Mouse (Mus musculus) thymus, postnatal 4 days (tissue): ENCODE data around the gene Sorbs1.

ENCODE experiments used
- DNase-seq: peaks from one replicate; pipeline ENCODE4 v3.0.0; 2021

The Sorbs1 gene

DNA sequence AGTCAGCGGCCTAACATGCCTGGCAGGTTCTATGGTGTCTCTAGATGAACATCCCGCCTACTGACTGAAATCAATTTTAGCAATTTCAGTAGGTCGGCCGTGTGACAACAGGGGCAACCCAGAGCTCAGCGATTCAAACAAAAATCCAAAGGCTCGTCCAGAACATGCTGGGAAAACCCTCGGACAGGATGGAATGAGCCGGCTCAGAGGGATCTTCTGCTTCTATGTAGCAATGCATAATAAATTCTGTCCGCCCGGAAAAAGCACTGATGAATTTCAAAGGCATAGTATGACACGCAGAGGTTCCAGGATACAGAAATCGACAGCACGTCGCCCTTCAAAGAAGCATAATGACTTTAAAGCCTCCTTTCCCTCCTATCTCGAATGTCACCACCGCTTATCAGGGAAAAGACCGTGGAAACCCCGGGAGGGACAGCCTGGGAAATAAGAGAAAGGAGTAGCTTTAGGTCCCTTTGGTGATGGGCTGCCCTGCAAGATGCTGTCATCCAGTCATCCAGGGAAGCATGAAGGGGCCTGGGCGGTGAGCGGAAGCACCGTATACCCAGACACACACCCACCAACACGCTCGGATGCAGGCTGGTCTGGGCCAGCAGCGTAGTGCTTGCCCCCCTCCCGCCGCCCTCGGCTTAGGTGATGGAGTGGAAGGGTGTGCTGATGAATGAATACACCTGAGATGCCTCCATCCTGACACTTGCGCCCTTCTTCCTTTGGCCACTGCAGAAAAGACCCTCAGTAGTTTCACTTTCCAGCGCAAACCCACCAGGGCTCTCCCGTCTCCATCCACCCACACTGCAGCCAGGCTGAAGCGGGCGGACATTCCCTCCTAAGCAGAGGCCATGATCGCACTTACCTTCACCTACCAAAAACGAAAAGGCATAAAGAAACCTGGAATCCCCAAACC is 818 bp downstream of the Sorbs1 start:
- DNase-seq, result peak; percentile 69

DNA sequence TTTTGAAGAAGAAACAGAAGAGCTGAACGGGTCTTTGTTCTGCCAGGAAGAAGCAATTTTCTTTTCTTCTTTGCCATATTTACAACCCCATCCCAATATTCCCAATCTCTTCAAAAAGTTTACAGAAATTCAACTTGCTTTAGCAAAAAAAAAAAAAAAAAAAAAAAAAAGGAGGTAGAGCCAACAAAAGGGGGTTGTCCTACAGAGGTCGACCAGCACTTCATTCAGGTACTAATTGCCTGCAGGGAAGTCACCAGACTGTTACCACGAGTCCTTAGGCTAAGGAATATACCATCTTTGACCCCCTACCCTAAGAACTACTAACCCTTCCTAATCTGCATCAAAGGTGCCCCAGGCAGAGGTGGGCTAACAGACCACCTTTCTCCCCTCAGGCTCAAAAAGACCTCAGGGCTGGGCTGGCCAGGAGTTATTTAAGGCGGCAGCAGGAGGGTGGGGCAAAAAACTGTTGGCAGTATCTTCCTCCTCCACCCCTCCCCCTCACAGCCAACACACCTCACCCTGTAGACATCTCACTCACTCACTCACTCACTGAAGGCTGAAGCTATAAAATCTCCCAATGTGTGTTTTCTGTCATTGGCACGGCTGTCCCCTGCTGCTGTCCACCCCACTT is 1.8 kb downstream of the Sorbs1 start:
- peak; percentile 22 for DNase-seq

DNA sequence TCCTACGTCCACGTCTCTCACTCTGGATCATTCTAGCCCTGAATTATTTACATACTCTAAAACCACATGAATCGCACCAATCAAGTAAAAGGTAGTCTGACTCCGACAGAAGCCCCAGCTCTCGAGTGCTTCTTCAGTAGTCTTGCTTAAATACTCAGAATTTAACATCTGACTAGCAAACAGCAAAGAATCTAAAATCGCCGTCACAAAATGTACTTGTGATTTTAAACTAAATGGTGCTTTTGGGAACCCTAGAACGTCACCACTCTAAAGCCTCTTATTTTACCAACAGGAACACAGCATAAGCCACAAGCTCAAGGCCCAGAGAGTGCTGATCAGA is 2.5 kb downstream of the Sorbs1 start:
- no peak for DNase-seq

DNA sequence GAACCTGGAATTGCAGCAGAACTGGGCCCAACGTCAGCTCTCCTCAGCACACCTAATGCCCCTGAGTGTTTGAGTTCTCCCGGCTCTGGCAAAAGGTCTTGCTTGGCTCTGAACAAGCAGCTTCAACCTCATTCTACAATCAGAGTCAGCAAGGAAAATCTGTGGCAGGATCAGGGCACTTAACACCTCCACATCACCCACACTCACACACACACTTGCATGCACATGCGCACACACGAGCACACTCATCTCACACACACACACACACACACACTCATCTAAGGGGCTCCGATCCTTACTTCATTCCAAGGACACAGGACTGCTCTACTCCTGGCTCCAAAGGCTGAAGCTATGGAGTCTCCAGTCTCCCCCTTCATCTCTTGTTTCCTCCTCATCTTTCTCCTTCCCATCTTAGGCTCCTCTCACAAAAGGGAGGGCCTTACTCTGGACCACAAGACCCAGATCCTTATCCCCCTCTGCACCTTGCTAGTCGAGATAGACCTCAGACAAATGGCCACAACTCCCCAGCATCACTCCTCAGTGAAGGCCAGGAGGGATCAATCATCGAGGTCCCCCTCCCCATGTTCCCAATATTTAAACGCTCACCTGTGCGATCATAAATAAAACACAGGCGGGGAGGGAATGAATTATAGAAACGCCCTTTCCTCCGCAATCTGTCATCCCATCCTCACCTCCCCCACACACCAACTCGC is 3.0 kb downstream of the Sorbs1 start:
- DNase-seq, result no peak

DNA sequence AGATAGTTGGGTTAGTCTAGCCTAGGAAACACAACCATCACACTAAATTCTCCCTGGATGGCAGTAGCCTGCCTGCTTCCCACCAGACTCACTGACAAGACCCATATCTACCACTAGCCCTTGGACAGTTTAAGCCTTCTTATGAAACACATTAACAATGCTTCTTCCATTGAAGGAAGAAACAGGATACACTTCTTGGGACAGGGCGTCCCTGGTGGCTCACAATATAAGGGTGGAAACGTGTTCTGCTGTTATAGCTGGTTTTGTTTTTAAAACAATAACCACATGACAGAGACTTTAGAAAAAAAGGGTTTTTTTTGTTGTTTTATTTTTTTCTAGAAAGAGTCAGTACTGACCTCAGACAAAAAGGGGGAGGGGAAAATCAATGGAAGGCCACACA is 4.3 kb downstream of the Sorbs1 start:
- no peak for DNase-seq

DNA sequence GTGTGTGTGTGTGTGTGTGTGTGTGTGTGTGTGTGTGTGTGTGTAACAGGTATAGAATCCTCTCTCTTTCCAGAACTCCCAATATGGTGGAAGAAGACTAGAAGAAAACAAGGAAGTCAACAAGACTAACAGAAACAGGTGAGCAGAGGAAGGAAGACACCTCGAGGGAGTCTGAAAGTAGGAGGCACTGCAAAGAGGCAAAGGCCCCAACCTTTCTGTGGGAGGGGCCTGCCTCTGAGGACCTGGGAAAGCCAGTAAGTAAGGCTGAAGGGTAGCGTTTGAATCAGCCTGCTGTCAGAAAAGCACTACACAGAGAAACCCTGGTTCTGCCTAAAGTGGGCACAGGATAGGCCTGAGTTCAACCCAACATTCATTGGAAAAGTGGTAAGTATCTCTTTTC is 4.7 kb downstream of the Sorbs1 start:
- peak; percentile 32 for DNase-seq

DNA sequence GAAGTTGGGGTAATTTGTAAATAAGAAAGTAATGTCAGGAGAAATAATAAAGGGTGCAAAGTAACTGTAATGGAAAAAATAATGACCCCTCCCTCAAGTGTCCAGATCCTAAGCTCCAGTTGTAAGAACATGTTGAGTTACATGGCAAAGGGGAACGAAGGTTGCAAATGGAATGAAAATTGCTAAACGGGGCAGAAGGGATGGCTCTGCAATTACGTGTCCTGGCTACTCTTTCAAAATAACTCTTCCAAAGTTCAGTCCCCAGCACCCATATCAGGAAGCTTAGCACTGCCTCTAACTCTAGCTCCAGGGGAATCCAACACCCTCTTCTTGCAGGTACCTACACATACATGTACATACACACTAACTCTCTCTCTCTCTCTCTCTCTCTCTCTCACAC is 6.6 kb downstream of the Sorbs1 start:
- DNase-seq, result no peak

DNA sequence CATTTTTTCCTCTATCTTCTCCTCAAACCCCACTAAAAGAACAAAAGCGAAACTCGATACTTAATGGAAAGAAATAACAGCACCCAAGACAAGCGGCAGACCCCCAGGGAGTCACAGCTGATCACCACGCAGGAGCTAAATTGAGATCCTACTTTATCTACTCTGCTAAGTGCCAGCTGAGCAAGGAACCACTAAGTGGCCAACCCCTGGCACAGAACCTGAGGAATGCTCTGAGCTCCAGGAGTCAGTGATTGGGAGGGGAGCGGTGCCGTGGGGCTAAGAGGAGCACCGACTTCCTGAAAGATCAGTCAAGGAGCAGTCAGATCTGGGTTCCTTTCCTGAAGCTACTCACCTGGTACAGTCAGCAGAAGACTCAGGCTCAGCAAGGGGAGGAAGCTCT is 9.2 kb downstream of the Sorbs1 start:
- DNase-seq, result no peak

DNA sequence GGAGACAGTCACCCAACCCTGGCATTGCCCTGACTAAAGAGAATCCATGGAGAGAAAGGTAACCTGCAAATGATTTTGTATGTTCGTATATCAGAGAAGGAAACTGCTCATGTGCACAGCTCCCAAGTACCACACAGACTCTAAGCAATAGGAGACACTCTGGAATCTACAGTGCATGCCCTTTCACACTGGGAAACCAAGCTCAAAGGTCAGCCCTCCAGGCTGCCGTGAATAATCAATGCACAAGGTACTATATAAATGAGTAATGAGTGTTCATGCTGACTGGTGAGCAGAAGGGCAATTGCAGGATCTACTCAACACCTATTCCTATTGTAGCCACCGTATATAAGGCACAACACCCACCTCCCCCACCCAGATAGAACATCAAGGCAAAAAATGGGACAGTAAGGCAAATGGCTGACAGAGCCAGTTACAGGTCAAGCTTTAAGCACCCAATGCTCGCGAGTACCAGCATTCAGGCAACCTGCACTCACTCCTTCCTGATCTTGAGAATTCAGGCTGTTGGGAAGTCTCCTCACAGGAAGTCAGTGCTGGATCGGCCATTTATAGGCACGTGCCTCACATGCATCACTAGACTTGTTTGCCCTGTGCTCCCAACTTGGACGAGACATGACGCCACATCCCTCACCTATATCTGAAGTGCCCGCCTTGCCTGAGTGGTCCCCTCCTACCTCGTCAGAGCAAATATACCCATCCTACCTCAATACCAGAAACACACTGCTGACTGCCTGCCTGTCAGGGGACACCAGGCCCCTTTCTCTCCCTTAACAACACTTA is 13.4 kb downstream of the Sorbs1 start:
- DNase-seq, result no peak

DNA sequence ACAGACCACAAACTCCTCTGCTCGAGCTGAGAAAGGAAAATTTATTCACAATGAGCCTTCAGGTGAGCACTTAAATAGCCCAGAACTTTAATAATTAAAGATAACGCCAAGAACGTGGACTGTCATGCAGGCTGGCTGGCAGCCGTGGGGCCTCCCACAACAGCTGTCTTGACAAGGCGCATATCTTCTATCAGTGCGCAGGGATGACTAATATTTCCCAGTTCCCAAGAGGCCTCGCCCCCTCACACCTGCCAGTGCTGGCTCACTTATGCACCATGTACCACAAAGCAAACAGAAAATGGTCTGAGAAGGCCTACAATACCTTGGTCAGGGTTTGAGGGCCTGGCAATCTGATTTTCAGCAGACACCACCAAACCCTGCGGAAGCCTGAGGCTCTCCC is 14.4 kb downstream of the Sorbs1 start:
- DNase-seq, result no peak

DNA sequence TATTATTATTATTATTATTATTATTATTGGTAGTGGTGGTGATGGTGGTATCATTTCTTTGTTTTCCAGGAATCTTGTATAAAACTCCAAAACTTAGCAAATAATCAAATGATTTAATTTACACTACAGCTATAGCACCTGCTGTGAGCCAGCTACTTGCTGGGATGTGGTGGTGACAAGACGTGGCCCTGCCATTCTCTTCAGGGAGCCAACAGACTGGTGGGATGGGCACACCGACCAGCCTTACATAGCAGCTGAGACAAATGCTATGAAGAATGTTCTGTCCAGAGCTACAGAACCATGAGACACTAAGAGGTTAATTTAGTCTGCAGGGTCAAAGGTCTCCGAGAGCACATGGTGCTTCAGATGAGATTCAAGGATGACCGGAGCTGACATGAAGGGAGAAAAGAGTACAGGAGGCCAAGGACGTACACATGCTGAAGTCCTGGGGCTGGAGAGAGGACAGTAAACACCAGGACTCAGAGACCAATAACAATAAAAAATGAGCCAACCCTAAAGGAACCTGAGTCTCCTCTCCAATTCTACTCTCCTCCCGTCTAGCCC is 15.3 kb downstream of the Sorbs1 start:
- no peak for DNase-seq

DNA sequence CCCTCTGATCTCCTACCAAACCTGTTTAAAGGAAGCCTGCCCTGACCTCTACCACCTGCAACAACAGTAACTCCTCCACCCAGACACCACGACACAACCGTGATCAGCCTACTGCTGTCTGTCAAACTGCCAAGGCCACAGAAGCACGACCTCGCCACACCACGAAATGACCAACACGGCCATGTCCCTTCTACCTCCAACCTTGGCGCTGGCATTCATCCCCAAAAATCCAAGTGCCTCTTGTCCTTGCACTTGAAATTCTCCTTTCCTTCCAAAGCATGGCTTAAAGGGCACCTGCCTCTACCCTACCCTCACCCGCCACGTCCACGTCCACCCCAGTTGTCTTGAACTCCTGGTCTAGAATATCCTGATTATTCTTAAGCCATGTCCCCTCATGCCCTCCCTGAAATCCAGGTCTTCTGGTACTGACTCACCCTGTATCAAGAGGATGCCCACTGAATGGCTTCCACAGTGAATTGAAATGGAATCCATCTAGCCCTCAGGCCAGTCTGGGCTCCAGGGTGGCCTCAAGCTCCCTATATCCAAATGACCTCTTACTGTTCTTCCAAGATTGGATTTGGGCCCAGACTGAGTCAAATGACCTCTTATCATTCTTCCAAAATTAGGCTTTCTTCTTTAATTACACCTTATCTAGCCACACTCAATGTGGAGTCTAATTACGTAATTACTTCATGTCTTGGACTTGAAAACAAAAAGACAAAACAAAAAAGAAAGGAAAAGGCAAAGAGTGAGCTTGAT is 16.9 kb downstream of the Sorbs1 start:
- DNase-seq, result no peak

DNA sequence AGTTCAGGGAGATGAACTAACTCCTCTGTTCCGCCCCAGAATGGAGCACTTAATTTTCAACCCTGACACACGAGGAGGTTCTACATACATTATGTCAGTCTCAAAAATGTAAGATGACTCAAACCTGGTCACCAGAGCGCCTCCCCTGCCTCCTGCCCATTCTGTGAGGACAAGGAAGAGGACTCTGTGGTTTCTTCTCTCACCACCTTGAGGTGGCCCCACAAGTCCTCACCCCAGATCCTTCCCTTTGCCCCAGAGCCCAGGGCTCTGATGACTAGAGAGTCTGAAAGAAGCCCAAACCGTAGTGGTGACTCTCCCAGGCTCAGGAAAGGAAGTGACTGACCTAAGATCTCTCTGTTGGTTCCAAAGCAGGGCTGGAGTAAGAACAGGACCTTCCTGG is 17.5 kb downstream of the Sorbs1 start:
- DNase-seq, result no peak

DNA sequence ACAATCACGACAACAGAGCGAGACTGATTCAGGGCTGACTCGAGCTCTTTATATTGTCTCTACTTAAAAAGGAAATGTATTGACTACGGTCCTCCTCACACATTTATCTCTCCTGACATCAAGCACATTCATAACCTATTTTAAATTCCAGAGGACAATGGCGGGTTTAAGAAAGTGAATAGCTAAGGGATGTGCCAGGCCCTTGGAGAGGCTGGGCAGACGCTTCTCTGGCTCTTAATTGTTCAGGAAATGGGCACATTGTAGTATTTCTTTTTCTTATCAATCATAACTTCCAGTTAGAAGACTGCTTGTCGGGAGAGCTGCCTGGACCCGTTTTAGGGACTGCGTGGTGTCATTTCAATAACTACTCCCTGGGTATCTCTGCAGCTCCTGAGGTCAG is 20.7 kb downstream of the Sorbs1 start:
- no peak for DNase-seq

DNA sequence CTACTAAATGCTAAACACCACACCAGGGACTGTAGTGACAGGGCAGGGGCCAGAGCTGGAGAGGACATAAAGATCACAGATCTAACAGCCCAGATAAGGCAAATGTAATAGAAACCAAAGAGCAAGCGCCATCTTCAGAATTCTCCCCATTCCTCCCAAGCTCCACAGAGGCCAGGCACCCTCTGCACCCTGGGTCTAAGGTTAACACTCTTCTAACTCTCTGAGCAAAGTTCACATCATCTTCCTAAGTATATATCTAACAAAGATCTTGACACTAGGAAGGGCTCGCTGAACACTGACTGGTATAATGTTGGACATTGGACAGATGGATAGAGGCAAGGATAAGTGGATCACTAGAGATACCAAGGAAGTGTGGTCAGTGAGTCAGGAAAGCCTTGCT is 22.1 kb downstream of the Sorbs1 start:
- DNase-seq, result no peak

DNA sequence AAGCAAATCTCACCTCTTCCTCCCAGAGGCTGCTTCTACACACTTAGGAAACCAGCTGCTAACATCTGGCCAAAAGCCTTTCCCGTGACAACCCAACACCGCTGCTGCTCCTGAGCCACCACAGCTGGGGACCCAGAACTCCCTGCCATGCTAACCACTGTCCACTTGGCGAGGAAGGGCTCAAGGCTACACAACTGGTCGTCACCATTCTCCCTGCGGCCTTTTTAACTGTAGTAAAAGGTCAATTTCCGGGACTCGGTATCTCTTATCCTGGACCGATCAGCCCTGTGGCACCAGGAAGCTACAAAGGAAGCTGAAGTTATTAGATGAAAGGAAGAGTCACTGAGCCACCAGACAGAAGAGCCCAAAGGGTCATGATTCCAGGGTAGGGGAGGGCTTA is 22.8 kb downstream of the Sorbs1 start:
- no peak for DNase-seq

DNA sequence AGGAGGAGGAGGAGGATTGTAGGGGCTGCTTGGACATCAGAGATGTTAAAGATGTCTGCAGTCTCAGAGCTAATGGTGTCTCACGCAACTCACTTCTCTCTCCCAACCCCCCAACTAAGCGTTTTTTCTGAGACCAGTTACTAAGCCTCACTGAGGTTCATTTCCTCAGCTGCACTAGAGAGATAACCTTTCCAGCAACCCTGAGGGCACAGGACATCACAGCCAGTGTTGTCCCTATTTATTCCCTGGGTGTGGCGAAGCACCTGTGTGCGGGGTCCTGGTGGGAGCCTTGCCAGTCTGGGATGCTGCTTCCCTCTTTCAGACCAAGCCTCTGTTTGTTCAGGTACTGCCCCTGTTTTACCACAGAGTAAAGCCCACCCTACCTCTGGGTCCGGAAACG is 23.9 kb downstream of the Sorbs1 start:
- DNase-seq, result no peak

DNA sequence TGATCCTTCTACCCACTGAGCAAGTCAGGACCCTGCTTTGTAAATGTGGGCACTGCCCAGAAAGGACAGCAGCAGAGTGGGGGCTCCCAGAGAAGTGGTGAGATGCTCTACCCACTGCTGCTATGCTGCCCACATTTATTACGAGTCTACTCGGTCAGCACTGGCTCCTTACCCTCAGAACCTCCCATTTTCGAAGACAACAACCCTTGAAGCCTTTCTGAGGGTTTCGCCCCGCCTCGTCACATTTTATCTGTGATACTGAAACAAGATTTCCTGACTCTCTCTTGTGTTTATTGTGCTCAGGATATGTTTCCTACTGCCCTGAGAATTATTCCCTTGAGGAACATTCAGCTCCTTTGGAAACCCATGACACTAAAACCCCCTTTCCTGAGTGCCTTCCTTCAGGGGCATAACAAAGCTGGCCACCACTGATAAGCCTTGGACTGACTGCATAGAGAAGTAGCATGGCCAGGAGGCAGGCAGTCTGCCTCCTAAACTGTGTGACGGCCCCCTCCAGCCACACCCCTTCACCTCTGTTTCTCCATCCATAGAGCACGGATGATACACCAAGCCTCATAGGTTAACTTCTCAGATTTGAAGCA is 24.6 kb downstream of the Sorbs1 start:
- no peak for DNase-seq

DNA sequence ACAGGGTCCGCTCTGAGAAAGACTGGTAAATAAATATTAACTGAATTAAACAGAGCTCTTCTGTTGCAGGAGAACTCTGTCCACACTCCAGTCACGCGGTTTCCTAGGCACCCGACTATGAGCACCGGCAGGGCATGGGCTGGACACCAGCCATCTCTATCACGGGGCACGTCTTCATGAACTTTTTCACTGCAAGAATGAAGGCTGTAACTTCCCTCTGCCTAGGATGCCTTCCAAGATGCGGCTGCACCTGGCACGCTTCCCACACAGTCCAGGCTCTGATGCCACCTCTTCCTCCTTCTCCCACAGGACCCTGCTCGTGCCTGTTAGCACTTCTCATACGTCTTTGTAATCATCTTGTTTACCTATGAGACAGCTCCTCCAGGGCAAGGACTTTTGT is 26.0 kb downstream of the Sorbs1 start:
- DNase-seq, result no peak

DNA sequence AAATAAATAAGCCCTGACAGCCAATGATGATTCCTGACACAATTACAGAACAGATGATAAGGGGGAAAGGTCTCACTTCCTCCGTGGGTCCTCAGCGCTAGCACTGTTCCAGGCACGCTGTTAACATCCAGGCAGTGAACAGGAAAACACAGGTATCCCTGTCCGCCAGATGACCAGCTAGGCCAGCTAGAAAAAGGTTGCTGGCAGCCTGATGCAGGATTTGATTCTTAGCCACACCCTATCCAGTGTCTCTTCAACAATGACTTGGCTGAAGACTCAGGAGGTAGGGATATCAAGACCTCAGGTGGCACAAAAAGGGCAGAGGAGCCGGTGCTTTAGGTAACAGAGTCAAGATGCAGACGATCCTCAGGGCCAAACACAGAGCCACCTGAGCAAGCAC is 32.5 kb downstream of the Sorbs1 start:
- no peak for DNase-seq

DNA sequence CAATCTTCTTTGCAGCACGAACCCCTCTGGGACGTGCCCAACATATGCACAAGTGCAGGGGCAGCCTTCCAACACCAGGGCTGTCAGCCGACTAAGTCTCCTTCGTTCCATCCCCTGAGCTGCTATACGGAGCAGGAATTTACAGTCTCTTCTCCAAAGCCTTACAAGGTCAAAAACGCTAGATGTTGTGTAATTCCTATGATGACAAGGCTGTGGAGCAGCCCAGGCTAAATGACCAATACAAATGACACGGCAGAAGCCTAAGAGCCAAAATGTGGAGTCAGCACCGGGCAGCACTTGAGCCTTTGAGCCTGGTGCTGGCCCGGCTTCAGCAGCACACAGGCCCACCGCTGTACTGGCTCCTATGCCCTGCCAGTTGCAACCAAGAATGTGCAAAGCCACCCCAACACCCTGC is 35.4 kb downstream of the Sorbs1 start:
- DNase-seq, result no peak
